ENCODE assay signal across 20 mouse cellular contexts in the genomic region with DNA sequence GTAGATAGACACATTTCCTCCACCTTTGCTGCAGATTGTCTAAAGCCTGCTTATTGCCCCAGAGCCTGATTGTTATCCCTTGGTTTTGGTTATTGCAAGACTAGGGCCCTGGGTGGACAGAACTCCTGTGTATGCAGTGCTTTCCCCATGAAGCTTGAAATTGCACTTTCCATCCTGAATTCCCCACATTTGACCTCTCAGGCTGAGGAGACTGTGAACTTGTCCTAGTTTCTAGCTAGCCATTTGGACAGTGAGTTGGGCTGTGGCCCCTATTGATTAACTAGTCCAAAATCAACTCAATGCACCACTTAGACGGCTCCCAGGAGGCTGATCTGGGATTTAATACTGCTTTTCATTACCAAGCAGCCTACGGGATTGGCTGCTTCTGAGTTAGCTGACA. TPM values are rescaled to one million over a fixed set of nuclear protein-coding genes. Genes with fewer than 3 reads are reported as not detected.
DNase-seq lines count a peak whose midpoint lies in the region; ATAC-seq lines count a peak whose summit lies in the region.
"Had no signal": no experiment of that assay in that cellular context is flagged by ENCODE, and none has a peak within 500 bp of the region (broad histone marks: within the 10 kb centered on the region; RNA-seq: fewer than 3 reads in every experiment).

No protein-coding gene starts in this region.

- ATAC-seq in liver, embryonic 12.5 days, result no peak
- ATAC-seq: CD4-positive, CD25-positive, alpha-beta regulatory T cell, adult 4 months; forebrain, embryonic 13.5 days; forebrain, postnatal 0 days; hindbrain, postnatal 0 days had no signal

- no peaks in the 10 kb centered on the region for H3K9me3 ChIP-seq in heart, embryonic 10.5 days
- H3K9me3 ChIP-seq in liver, embryonic 12.5 days (replicated peaks), result no peaks in the 10 kb centered on the region
- H3K9me3 ChIP-seq: embryonic facial prominence, embryonic 10.5 days; forebrain, embryonic 13.5 days; G1E; heart, embryonic 12.5 days; hindbrain, embryonic 12.5 days had no signal

- WGBS in heart, embryonic 10.5 days, result 77% methylated on average over 2 of the region's 2 CpGs
- 71% methylated on average over 2 of the region's 2 CpGs for WGBS in liver, embryonic 12.5 days (ENCODE audit: insufficient replicate concordance)

- no peak overlapping the region for H3K4me2 ChIP-seq in liver, embryonic 12.5 days
- H3K4me2 ChIP-seq: forebrain, embryonic 13.5 days; heart, embryonic 12.5 days; hindbrain, embryonic 12.5 days had no signal

- no peak overlapping the region for H3K9ac ChIP-seq in liver, embryonic 12.5 days
- H3K9ac ChIP-seq: forebrain, embryonic 13.5 days; forebrain, postnatal 0 days; heart, embryonic 12.5 days; hindbrain, embryonic 12.5 days had no signal

- H3K27me3 ChIP-seq in heart, embryonic 10.5 days (ENCODE audit: insufficient read depth, poor library complexity, severe bottlenecking), result no peaks in the 10 kb centered on the region
- no peaks in the 10 kb centered on the region for H3K27me3 ChIP-seq in liver, embryonic 12.5 days (replicated peaks)
- H3K27me3 ChIP-seq: forebrain, embryonic 13.5 days; heart, embryonic 12.5 days; hindbrain, embryonic 12.5 days had no signal

- no peak overlapping the region for H3K27ac ChIP-seq in heart, embryonic 10.5 days
- peak overlapping the region; percentile 54; the same call in 1 of the 2 replicates for H3K27ac ChIP-seq in liver, embryonic 12.5 days
- H3K27ac ChIP-seq: embryonic facial prominence, embryonic 10.5 days; forebrain, embryonic 13.5 days; hindbrain, embryonic 12.5 days; hindbrain, postnatal 0 days had no signal

- no peak overlapping the region for H3K4me3 ChIP-seq in heart, embryonic 10.5 days
- H3K4me3 ChIP-seq in liver, embryonic 12.5 days, result no peak overlapping the region
- H3K4me3 ChIP-seq: embryonic facial prominence, embryonic 10.5 days; forebrain, embryonic 13.5 days; heart, embryonic 12.5 days; hindbrain, embryonic 12.5 days had no signal

- H3K4me1 ChIP-seq in heart, embryonic 10.5 days, result peaks cover 13% of the 10 kb centered on the region; the same call in 1 of the 2 replicates
- peaks cover 24% of the 10 kb centered on the region for H3K4me1 ChIP-seq in liver, embryonic 12.5 days

- H3K36me3 ChIP-seq in heart, embryonic 10.5 days, result peaks cover 34% of the 10 kb centered on the region
- peaks cover 28% of the 10 kb centered on the region for H3K36me3 ChIP-seq in liver, embryonic 12.5 days
- H3K36me3 ChIP-seq: G1E had no signal

- peak; percentile 12 for DNase-seq in gastrocnemius, adult 18-20 months (ENCODE audit: low spot score)
- DNase-seq in gastrocnemius, postnatal 10 days, result no peak
- peak; percentile 2 for DNase-seq in heart, embryonic 10.5 days (ENCODE audit: low spot score)
- DNase-seq in heart, adult 8-10 months (ENCODE audit: low spot score), result no peak
- no peak for DNase-seq in liver
- no peak for DNase-seq in yolk sac, embryonic 10.5 days (ENCODE audit: low spot score)
- DNase-seq: adrenal gland, adult 8-10 months; adrenal gland, postnatal 36 days; B cell, adult 2 months; cerebellum, adult 2 months; cerebellum, postnatal 10 days; forebrain, postnatal 0 days had no signal

RNA-seq across cellular contexts. Expression of a gene that starts 6.9 kb away (rescaled TPM):
- total RNA-seq in gastrocnemius, adult 18-20 months (2021), result 10 to 100 TPM; 69.7 to 76.0 TPM
- total RNA-seq in gastrocnemius, postnatal 10 days (2021), result 10 to 100 TPM; 61.6 to 64.2 TPM
- 44.5 and 53.4 TPM in 2 replicates for polyA plus RNA-seq in heart, embryonic 10.5 days (2016; fragmentation: Nextera tagmentation; extraction: Ambion mirVana)
- total RNA-seq in heart, adult 8-10 months (2022), result 10 to 100 TPM; 25.3 to 32.2 (median 29.7) TPM
- polyA plus RNA-seq in liver, embryonic 12.5 days (2016; fragmentation: Nextera tagmentation; extraction: Ambion mirVana), result 18.3 and 18.6 TPM in 2 replicates
- polyA plus RNA-seq: G1E had no signal

Comparison
In these comparisons a context has a peak if more than half of its experiments do, and no peak if none do; other contexts are left out.
1. DNase-seq: peak in gastrocnemius, adult 18-20 months (single experiment) and heart, embryonic 10.5 days (single experiment); none in gastrocnemius, postnatal 10 days (single experiment), heart, adult 8-10 months (single experiment), liver (single experiment) and yolk sac, embryonic 10.5 days (single experiment).